Mouse (Mus musculus) erythroblast, embryonic 14.5 days (primary cell): ENCODE measurements around the gene Smc3.

Experiments used
- GATA1 ChIP-seq: IDR thresholded peaks from 2 replicates; pipeline ENCODE4 v1.6.1; 2012; ENCODE audit warnings: low read length, inconsistent platforms, mixed read lengths
- TAL1 ChIP-seq: IDR thresholded peaks from 3 replicates; pipeline ENCODE4 v1.6.1; 2012; ENCODE audit warnings: low read length, inconsistent platforms, mixed read lengths

- TF ChIP-seq GATA1 (no peak), TAL1 (no peak)
Measured at GRCm38 (mm10) chr19:53664831-53665230, 64.6 kb downstream of the Smc3 start.
